Mouse (Mus musculus): ENCODE measurements around the gene Btbd35f30. TPM values are rescaled to one million over a fixed set of nuclear protein-coding genes. Genes with fewer than 3 reads are reported as not detected.
"Not testable (repeated sequence)": the region's sequence is repeated elsewhere in the genome, so short reads cannot be mapped to it uniquely, and the experiment has no call there.

Btbd35f30 gene
- not detected in 2 replicates for polyA plus RNA-seq (2012; rRNA removed)

DNA sequence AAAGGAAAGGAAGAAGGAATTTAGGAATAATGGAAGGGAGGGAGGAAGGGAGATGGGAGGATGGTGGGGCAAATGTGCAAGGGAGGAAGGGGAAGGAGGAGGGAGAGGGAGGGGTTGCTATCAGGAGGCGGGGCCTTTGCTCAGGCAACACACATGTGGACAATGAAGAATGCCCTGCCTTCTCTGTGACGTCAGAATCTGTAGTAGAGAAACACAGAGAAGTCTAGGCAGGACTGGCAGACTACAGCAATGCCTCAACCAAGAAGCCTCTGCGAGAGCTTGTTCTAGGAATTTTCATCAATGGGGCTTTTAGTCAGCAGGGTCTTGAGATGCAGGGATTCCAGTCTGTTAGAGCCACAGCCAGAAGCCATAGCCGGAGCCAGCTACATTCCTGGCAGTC lies at the start of gene Btbd35f30:
Btbd35f30 (plus strand) TSS at position 301 of the 400 bp plus-strand sequence.
- not testable (repeated sequence) for DNase-seq (ENCODE audit: low read depth)

DNA sequence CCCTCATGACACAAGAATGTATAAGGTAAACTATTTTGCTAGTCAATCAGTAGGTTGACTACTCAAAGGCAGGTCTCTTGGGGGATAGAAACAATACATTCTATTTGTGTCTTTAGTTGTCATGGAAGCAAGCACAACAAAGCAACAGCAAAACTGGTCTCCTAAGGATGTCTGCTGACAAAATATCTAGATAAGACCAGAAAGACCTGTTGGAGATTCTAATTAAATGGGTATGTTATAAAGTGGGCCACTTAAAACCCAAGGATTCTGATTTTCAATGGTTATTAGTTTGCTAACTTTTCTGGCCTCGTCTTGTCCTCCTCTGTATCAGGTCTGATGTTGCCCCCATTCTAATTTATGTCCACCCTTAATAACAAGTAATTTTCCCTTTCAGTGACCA lies 47.0 kb downstream of the Btbd35f30 start, which contains the start of gene Gm21789:
Gm21789 (plus strand) TSS at position 301 of the 400 bp plus-strand sequence.
- DNase-seq (ENCODE audit: low read depth), result not testable (repeated sequence)

Other genes with a start within 250 kb of the Btbd35f30 start
- gene Gm5926, start 243.9 kb upstream of the Btbd35f30 start, polyA plus RNA-seq (2012; rRNA removed), result not detected in 2 replicates
- gene Btbd35f21, start 168.5 kb upstream of the Btbd35f30 start, polyA plus RNA-seq (2012; rRNA removed), result not detected in 2 replicates
- gene Gm21789, start 47.1 kb downstream of the Btbd35f30 start, polyA plus RNA-seq (2012; rRNA removed), result not detected in 2 replicates
- not detected in 2 replicates for gene Btbd35f5, start 79.3 kb downstream of the Btbd35f30 start, polyA plus RNA-seq (2012; rRNA removed)